Mouse (Mus musculus) midbrain, embryonic 14.5 days (tissue): ENCODE data around the gene Acp5. TPM values are rescaled to one million over a fixed set of nuclear protein-coding genes. Genes with fewer than 3 reads are reported as not detected.

Source experiments
- ATAC-seq: fragments of 200-750 bp; cut with Nextera tagmentation; 2 replicates; pipeline ENCODE4 v1.8.0; 2017; ENCODE audit warnings: moderate number of reproducible peaks, moderate library complexity; ENCODE audit not compliant: low FRiP score, low TSS enrichment
- DNase-seq: peaks from one replicate; pipeline ENCODE4 v3.0.0-alpha.2; 2015
- H3K27ac ChIP-seq: fragments of 300-500 bp; sonication (generic); replicated peaks from 2 replicates; pipeline ENCODE4 v1.5.1; 2014; ENCODE audit warnings: mild to moderate bottlenecking, low read depth, low read length, moderate library complexity
- H3K27me3 ChIP-seq: fragments of 300-500 bp; sonication (generic); 2 replicates; pipeline ENCODE4 v1.6.1; 2014; ENCODE audit warnings: low read length, control low read depth, mixed read lengths; ENCODE audit not compliant: control insufficient read depth, insufficient read depth
- H3K36me3 ChIP-seq: fragments of 300-500 bp; sonication (generic); 2 replicates; pipeline ENCODE4 v1.6.1; 2014; ENCODE audit warnings: low read length, control low read depth; ENCODE audit not compliant: control insufficient read depth, insufficient read depth
- H3K4me1 ChIP-seq: fragments of 300-500 bp; sonication (generic); 2 replicates; pipeline ENCODE4 v1.6.1; 2014; ENCODE audit warnings: mild to moderate bottlenecking, antibody characterized with exemption, low read length, control low read depth; ENCODE audit not compliant: control insufficient read depth, insufficient read depth
- H3K4me2 ChIP-seq: fragments of 300-500 bp; sonication (generic); 2 replicates; pipeline ENCODE4 v1.6.1; 2014; ENCODE audit warnings: mild to moderate bottlenecking, low read length, moderate library complexity
- H3K4me3 ChIP-seq: fragments of 300-500 bp; sonication (generic); replicated peaks from 2 replicates; pipeline ENCODE4 v1.5.1; 2014; ENCODE audit warnings: low read depth, low read length
- H3K9ac ChIP-seq: fragments of 300-500 bp; sonication (generic); replicated peaks from 2 replicates; pipeline ENCODE4 v1.6.1; 2014; ENCODE audit warnings: mild to moderate bottlenecking, low read length, moderate library complexity
- H3K9me3 ChIP-seq: fragments of 300-500 bp; sonication (generic); 2 replicates; pipeline ENCODE4 v1.6.1; 2016; ENCODE audit warnings: low read length, control low read depth, mixed read lengths; ENCODE audit not compliant: control insufficient read depth
- WGBS: fragments of 180-500 bp; shearing (Covaris S2); extraction: QIAGEN DNeasy Blood & Tissue Kit; methylation state at CpG from one replicate; pipeline ENCODE4 v1.1.7; 2014; 5-methylcytosine and 5-hydroxymethylcytosine counted together
- polyA plus RNA-seq: library from polyadenylated mRNA; unstranded; fragments of >200 nt; fragmentation: Nextera tagmentation; extraction: Ambion mirVana; gene quantifications from 2 replicates; pipeline ENCODE4 v1.2.1, GENCODE M21; 2014

Gene Acp5
- polyA plus RNA-seq, 1 experiment from 2014 or later, result 0.79 TPM

GRCm38 (mm10) chr9:22095854-22096307 lies 39.6 kb downstream of the Acp5 start:
- no peak overlapping the region for H3K27ac ChIP-seq
- 3% methylated on average over 24 of the region's 24 CpGs for WGBS
- 0 out of 2 replicates have a peak, but pooled peaks cover 4% of the 10 kb centered on the region for H3K4me1 ChIP-seq

GRCm38 (mm10) chr9:22092746-22093145 lies 42.8 kb downstream of the Acp5 start:
- Histone ChIP-seq H3K9ac (no peak overlapping the region), H3K36me3 (no peaks in the 10 kb centered on the region), H3K4me1 (0 out of 2 replicates have a peak, but pooled peaks cover 4% of the 10 kb centered on the region), H3K9me3 (no peaks in the 10 kb centered on the region), H3K27ac (no peak overlapping the region), H3K27me3 (no peaks in the 10 kb centered on the region), H3K4me2 (no peak overlapping the region), H3K4me3 (no peak overlapping the region)
- WGBS, result 89% methylated on average over 6 of the region's 6 CpGs
- no peak for DNase-seq
- no peak for ATAC-seq

More at GRCm38 (mm10) chr9:22095854-22096307, 39.6 kb downstream of the Acp5 start:
- H3K9me3 ChIP-seq, result no peaks in the 10 kb centered on the region
- peaks cover 21% of the 10 kb centered on the region for H3K27me3 ChIP-seq
- H3K4me3 ChIP-seq, result peak overlapping the region; percentile 32
- DNase-seq, result peak; percentile 82
- peak; percentile 69; the same call in 1 of the 2 replicates for ATAC-seq
- peak overlapping the region; percentile 46; the same call in 1 of the 2 replicates for H3K9ac ChIP-seq
- peak overlapping the region; percentile 64 for H3K4me2 ChIP-seq
- no peaks in the 10 kb centered on the region for H3K36me3 ChIP-seq

GRCm38 (mm10) chr9:22089986-22090385 lies 45.5 kb downstream of the Acp5 start:
- WGBS, result 86% methylated on average over 7 of the region's 7 CpGs
- H3K36me3 ChIP-seq, result no peaks in the 10 kb centered on the region

GRCm38 (mm10) chr9:22089281-22089680 lies 46.2 kb downstream of the Acp5 start:
- no peaks in the 10 kb centered on the region for H3K27me3 ChIP-seq
- no peak overlapping the region for H3K4me3 ChIP-seq
- 97% methylated on average over 7 of the region's 7 CpGs for WGBS
- no peak for DNase-seq
- no peaks in the 10 kb centered on the region for H3K9me3 ChIP-seq
- H3K36me3 ChIP-seq, result no peaks in the 10 kb centered on the region
- ATAC-seq, result no peak
- H3K4me1 ChIP-seq, result peaks cover 8% of the 10 kb centered on the region
- no peak overlapping the region for H3K27ac ChIP-seq
- H3K9ac ChIP-seq, result no peak overlapping the region
- H3K4me2 ChIP-seq, result no peak overlapping the region

More at GRCm38 (mm10) chr9:22089986-22090385, 45.5 kb downstream of the Acp5 start:
- Histone ChIP-seq H3K4me1 (peaks cover 5% of the 10 kb centered on the region), H3K27ac (no peak overlapping the region), H3K9me3 (no peaks in the 10 kb centered on the region), H3K9ac (no peak overlapping the region), H3K4me2 (no peak overlapping the region), H3K4me3 (no peak overlapping the region), H3K27me3 (no peaks in the 10 kb centered on the region)
- DNase-seq, result no peak
- no peak for ATAC-seq

- Histone ChIP-seq H3K4me3 (no peak overlapping the region), H3K27ac (no peak overlapping the region), H3K27me3 (no peaks in the 10 kb centered on the region), H3K9ac (no peak overlapping the region), H3K4me2 (no peak overlapping the region), H3K4me1 (peaks cover 8% of the 10 kb centered on the region), H3K9me3 (no peaks in the 10 kb centered on the region), H3K36me3 (0 out of 2 replicates have a peak, but pooled peaks cover 5% of the 10 kb centered on the region)
- ATAC-seq (no peak), DNase-seq (no peak)
- WGBS, result 83% methylated on average over 2 of the region's 2 CpGs
Measured at GRCm38 (mm10) chr9:22087034-22087618, 48.4 kb downstream of the Acp5 start.

GRCm38 (mm10) chr9:22086012-22086411 lies 49.5 kb downstream of the Acp5 start:
- Histone ChIP-seq H3K27me3 (no peaks in the 10 kb centered on the region), H3K27ac (0 out of 2 replicates have a peak overlapping the region, but pooled peaks have one; percentile 77), H3K9me3 (no peaks in the 10 kb centered on the region), H3K4me1 (peaks cover 8% of the 10 kb centered on the region), H3K36me3 (0 out of 2 replicates have a peak, but pooled peaks cover 5% of the 10 kb centered on the region), H3K4me2 (peak overlapping the region; percentile 81), H3K9ac (peak overlapping the region; percentile 83), H3K4me3 (peak overlapping the region; percentile 75)
- ATAC-seq (no peak), DNase-seq (no peak)
- WGBS, result 84% methylated on average over 6 of the region's 6 CpGs

GRCm38 (mm10) chr9:22085022-22085834 lies 50.3 kb downstream of the Acp5 start, which contains the start of gene Ecsit:
Gene Ecsit (minus strand): TSS chr9:22085438.
- under 1% methylated on average over 48 of the region's 48 CpGs for WGBS
- DNase-seq (peak; percentile 97), ATAC-seq (peak; percentile 99)
- H3K4me1 ChIP-seq, result peaks cover 8% of the 10 kb centered on the region
- H3K27ac ChIP-seq, result peak within 1 kb of the TSS; percentile 77
- no peaks in the 10 kb centered on the region for H3K27me3 ChIP-seq
- H3K4me2 ChIP-seq, result peak within 1 kb of the TSS; percentile 81
- H3K9ac ChIP-seq, result peak within 1 kb of the TSS; percentile 83
- peak within 1 kb of the TSS; percentile 75 for H3K4me3 ChIP-seq
- peaks cover 8% of the 10 kb centered on the region; the same call in 1 of the 2 replicates for H3K36me3 ChIP-seq
- no peaks in the 10 kb centered on the region for H3K9me3 ChIP-seq

- WGBS, result 34% methylated on average over 4 of the region's 4 CpGs
- Histone ChIP-seq H3K4me3 (peak overlapping the region; percentile 75), H3K27me3 (no peaks in the 10 kb centered on the region), H3K9ac (peak overlapping the region; percentile 83), H3K4me1 (peaks cover 8% of the 10 kb centered on the region), H3K36me3 (peaks cover 13% of the 10 kb centered on the region), H3K9me3 (no peaks in the 10 kb centered on the region), H3K27ac (no peak overlapping the region), H3K4me2 (peak overlapping the region; percentile 81)
- no peak for DNase-seq
- no peak for ATAC-seq
Measured at GRCm38 (mm10) chr9:22084667-22085021, 50.9 kb downstream of the Acp5 start.
